Comparison of ENCODE assay signal across 8 mouse cellular contexts in genomic region chr4:128924841-128925606, GRCm38 (mm10). TPM values are rescaled to one million over a fixed set of nuclear protein-coding genes. Genes with fewer than 3 reads are reported as not detected.
DNase-seq lines count a peak whose midpoint lies in the region; ATAC-seq and TF ChIP-seq lines count a peak whose summit lies in the region.

No protein-coding gene starts in this region.

- no peak overlapping the region for H3K27ac ChIP-seq in embryonic facial prominence, embryonic 12.5 days
- no peak overlapping the region for H3K27ac ChIP-seq in kidney, embryonic 14.5 days (ENCODE audit: low read depth, low read length)
- 0 out of 2 replicates have a peak overlapping the region, but pooled peaks have one; percentile 52 for H3K27ac ChIP-seq in limb, embryonic 14.5 days (replicated peaks; ENCODE audit: low read depth, low read length)
- H3K27ac ChIP-seq in midbrain, embryonic 16.5 days (ENCODE audit: low read length), result peak overlapping the region; percentile 41; the same call in 1 of the 2 replicates

- H3K27me3 ChIP-seq in embryonic facial prominence, embryonic 12.5 days, result no peaks in the 10 kb centered on the region
- H3K27me3 ChIP-seq in kidney, embryonic 14.5 days (ENCODE audit: control insufficient read depth, insufficient read depth, low read length), result no peaks in the 10 kb centered on the region; the same call in 1 of the 2 replicates
- no peaks in the 10 kb centered on the region for H3K27me3 ChIP-seq in limb, embryonic 14.5 days (ENCODE audit: control insufficient read depth, insufficient read depth, low read length)
- peaks cover 15% of the 10 kb centered on the region for H3K27me3 ChIP-seq in midbrain, embryonic 16.5 days (ENCODE audit: control insufficient read depth, insufficient read depth, low read depth, low read length)

- TF ChIP-seq POLR2A in limb, embryonic 14.5 days (IDR thresholded peaks at IDR 0.05; ENCODE audit: borderline replicate concordance, extremely low read depth, insufficient read depth, insufficient read length), result peak; percentile 65; the same call in 1 of the 2 replicates

- no peaks in the 10 kb centered on the region for H3K9me3 ChIP-seq in embryonic facial prominence, embryonic 12.5 days
- H3K9me3 ChIP-seq in kidney, embryonic 14.5 days (ENCODE audit: control insufficient read depth, low read length), result no peaks in the 10 kb centered on the region
- no peaks in the 10 kb centered on the region for H3K9me3 ChIP-seq in limb, embryonic 14.5 days (ENCODE audit: control insufficient read depth, low read length)
- no peaks in the 10 kb centered on the region for H3K9me3 ChIP-seq in midbrain, embryonic 16.5 days (replicated peaks; ENCODE audit: control insufficient read depth, low read length, poor library complexity, severe bottlenecking)

- peak overlapping the region; percentile 68 for H3K4me2 ChIP-seq in embryonic facial prominence, embryonic 12.5 days (replicated peaks)
- H3K4me2 ChIP-seq in kidney, embryonic 14.5 days (replicated peaks; ENCODE audit: low read depth, low read length), result peak overlapping the region; percentile 65
- H3K4me2 ChIP-seq in limb, embryonic 14.5 days (replicated peaks; ENCODE audit: low read depth, low read length, severe bottlenecking), result peak overlapping the region; percentile 78
- peak overlapping the region; percentile 88 for H3K4me2 ChIP-seq in midbrain, embryonic 16.5 days (ENCODE audit: low read length)

- WGBS in embryonic facial prominence, embryonic 12.5 days, result 13% methylated on average over 36 of the region's 36 CpGs
- WGBS in kidney, embryonic 14.5 days, result 14% methylated on average over 36 of the region's 36 CpGs
- WGBS in limb, embryonic 14.5 days, result 20% methylated on average over 30 of the region's 36 CpGs
- 14% methylated on average over 36 of the region's 36 CpGs for WGBS in midbrain, embryonic 16.5 days

- ATAC-seq in embryonic facial prominence, embryonic 12.5 days (ENCODE audit: insufficient number of reproducible peaks, insufficient read depth, low FRiP score, low TSS enrichment), result peak; percentile 78; the same call in 1 of the 2 replicates
- ATAC-seq in kidney, embryonic 14.5 days (ENCODE audit: low FRiP score, low TSS enrichment), result peak; percentile 81
- peak; percentile 91 for ATAC-seq in limb, embryonic 14.5 days (ENCODE audit: low FRiP score, low read depth)
- ATAC-seq in midbrain, embryonic 16.5 days, result peak; percentile 93

- DNase-seq in spleen, adult 18-20 months, result peak; percentile 40 to 66
- no peak for DNase-seq in spleen, adult 12 weeks (ENCODE audit: low spot score)
- DNase-seq in heart, adult 9 months (ENCODE audit: low spot score in 2 of 2), result peak; percentile 54 to 65
- peak; percentile 92 for DNase-seq in limb, embryonic 14.5 days (ENCODE audit: low spot score)
- DNase-seq in spleen, postnatal 36 days (ENCODE audit: low spot score in 2 of 2), result peak; percentile 48 to 50

- H3K4me3 ChIP-seq in embryonic facial prominence, embryonic 12.5 days, result peak overlapping the region; percentile 34
- H3K4me3 ChIP-seq in kidney, embryonic 14.5 days (ENCODE audit: low read length), result peak overlapping the region; percentile 35
- H3K4me3 ChIP-seq in limb, embryonic 14.5 days (replicated peaks; ENCODE audit: low read length), result peak overlapping the region; percentile 35
- H3K4me3 ChIP-seq in midbrain, embryonic 16.5 days (ENCODE audit: low read depth, low read length), result peak overlapping the region; percentile 44

- no peaks in the 10 kb centered on the region for H3K36me3 ChIP-seq in embryonic facial prominence, embryonic 12.5 days
- no peaks in the 10 kb centered on the region for H3K36me3 ChIP-seq in kidney, embryonic 14.5 days (ENCODE audit: control insufficient read depth, insufficient read depth, low read length)
- H3K36me3 ChIP-seq in limb, embryonic 14.5 days (ENCODE audit: control insufficient read depth, insufficient read depth, low read length), result no peaks in the 10 kb centered on the region
- no peaks in the 10 kb centered on the region for H3K36me3 ChIP-seq in midbrain, embryonic 16.5 days (ENCODE audit: control insufficient read depth, insufficient read depth, low read length)

- peak overlapping the region; percentile 59; the same call in 1 of the 2 replicates for H3K9ac ChIP-seq in embryonic facial prominence, embryonic 12.5 days
- H3K9ac ChIP-seq in kidney, embryonic 14.5 days (ENCODE audit: low read depth, low read length), result peak overlapping the region; percentile 47; the same call in 1 of the 2 replicates
- peak overlapping the region; percentile 54 for H3K9ac ChIP-seq in limb, embryonic 14.5 days (ENCODE audit: low read depth, low read length, severe bottlenecking)
- peak overlapping the region; percentile 70 for H3K9ac ChIP-seq in midbrain, embryonic 16.5 days (ENCODE audit: low read depth, low read length)

- no peaks in the 10 kb centered on the region for H3K4me1 ChIP-seq in embryonic facial prominence, embryonic 12.5 days
- H3K4me1 ChIP-seq in kidney, embryonic 14.5 days (ENCODE audit: control insufficient read depth, insufficient read depth, low read length), result no peaks in the 10 kb centered on the region
- H3K4me1 ChIP-seq in limb, embryonic 14.5 days (ENCODE audit: control insufficient read depth, insufficient read depth, low read length), result peaks cover 4% of the 10 kb centered on the region; the same call in 1 of the 2 replicates
- H3K4me1 ChIP-seq in midbrain, embryonic 16.5 days (ENCODE audit: control insufficient read depth, insufficient read depth, low read length), result peaks cover 8% of the 10 kb centered on the region

RNA-seq across cellular contexts. Expression of gene Azin2, which starts 37.2 kb away (rescaled TPM):
- 28.8 and 30.8 TPM in 2 replicates for polyA plus RNA-seq in embryonic facial prominence, embryonic 12.5 days (2016; fragmentation: Nextera tagmentation; extraction: Ambion mirVana)
- 16.0 and 17.0 TPM in 2 replicates for polyA plus RNA-seq in kidney, embryonic 14.5 days (2014; fragmentation: Nextera tagmentation; extraction: Ambion mirVana)
- polyA plus RNA-seq in limb, embryonic 14.5 days (2012; rRNA removed), result 30.7 and 32.8 TPM in 2 replicates
- polyA plus RNA-seq in limb, embryonic 14.5 days (2014; fragmentation: Nextera tagmentation; extraction: Ambion mirVana), result 26.5 and 34.3 TPM in 2 replicates
- polyA plus RNA-seq in midbrain, embryonic 16.5 days (2015; fragmentation: Nextera tagmentation; extraction: Ambion mirVana), result 16.6 and 20.2 TPM in 2 replicates

RNA-seq across cellular contexts. Expression of gene Trim62, which starts 41.6 kb away (rescaled TPM):
- 18.8 and 19.7 TPM in 2 replicates for polyA plus RNA-seq in embryonic facial prominence, embryonic 12.5 days (2016; fragmentation: Nextera tagmentation; extraction: Ambion mirVana)
- 7.3 and 11.0 TPM in 2 replicates for polyA plus RNA-seq in kidney, embryonic 14.5 days (2014; fragmentation: Nextera tagmentation; extraction: Ambion mirVana)
- 9.2 and 12.3 TPM in 2 replicates for polyA plus RNA-seq in limb, embryonic 14.5 days (2012; rRNA removed)
- 9.2 and 10.0 TPM in 2 replicates for polyA plus RNA-seq in limb, embryonic 14.5 days (2014; fragmentation: Nextera tagmentation; extraction: Ambion mirVana)
- polyA plus RNA-seq in midbrain, embryonic 16.5 days (2015; fragmentation: Nextera tagmentation; extraction: Ambion mirVana), result 17.6 and 18.5 TPM in 2 replicates

Comparison
In these comparisons a context has a peak if more than half of its experiments do, and no peak if none do; other contexts are left out.
1. H3K27ac ChIP-seq: peak in limb, embryonic 14.5 days (single experiment) and midbrain, embryonic 16.5 days (single experiment); none in embryonic facial prominence, embryonic 12.5 days (single experiment) and kidney, embryonic 14.5 days (single experiment).
2. Peak in every context shown above with its lines, with median percentiles within 50 percentile points of each other: ATAC-seq, H3K4me2 ChIP-seq, H3K4me3 ChIP-seq and H3K9ac ChIP-seq.